Mouse (Mus musculus) heart, embryonic 11.5 days (tissue): ENCODE measurements around the gene Magea2. TPM values are rescaled to one million over a fixed set of nuclear protein-coding genes. Genes with fewer than 3 reads are reported as not detected.
"Not testable (repeated sequence)": the region's sequence is repeated elsewhere in the genome, so short reads cannot be mapped to it uniquely, and the experiment has no call there.

ENCODE experiments used
- ATAC-seq: fragments of 200-750 bp; cut with Nextera tagmentation; replicated peaks from 2 replicates; pipeline ENCODE4 v1.8.0; 2017; ENCODE audit warnings: moderate library complexity; ENCODE audit not compliant: insufficient number of reproducible peaks, low FRiP score, low TSS enrichment
- H3K27ac ChIP-seq: fragments of 300-500 bp; sonication (generic); 2 replicates; pipeline ENCODE4 v1.5.1; 2014; ENCODE audit warnings: mild to moderate bottlenecking, low read depth, low read length
- H3K27me3 ChIP-seq: fragments of 300-500 bp; sonication (generic); 2 replicates; pipeline ENCODE4 v1.6.1; 2014; ENCODE audit warnings: mild to moderate bottlenecking, low read length, mixed read lengths; ENCODE audit not compliant: control insufficient read depth, insufficient read depth
- H3K36me3 ChIP-seq: fragments of 300-500 bp; sonication (generic); 2 replicates; pipeline ENCODE4 v1.6.1; 2014; ENCODE audit warnings: mild to moderate bottlenecking, low read length, moderate library complexity, mixed read lengths; ENCODE audit not compliant: control insufficient read depth, insufficient read depth
- H3K4me1 ChIP-seq: fragments of 300-500 bp; sonication (generic); 2 replicates; pipeline ENCODE4 v1.6.1; 2014; ENCODE audit warnings: low read length; ENCODE audit not compliant: control insufficient read depth, insufficient read depth
- H3K4me2 ChIP-seq: fragments of 300-500 bp; sonication (generic); 2 replicates; pipeline ENCODE4 v1.6.1; 2014; ENCODE audit warnings: mild to moderate bottlenecking, moderate library complexity
- H3K4me3 ChIP-seq: fragments of 300-500 bp; sonication (generic); 2 replicates; pipeline ENCODE4 v1.5.1; 2014; ENCODE audit warnings: low read depth, low read length
- H3K9ac ChIP-seq: fragments of 300-500 bp; sonication (generic); 2 replicates; pipeline ENCODE4 v1.6.1; 2014; ENCODE audit warnings: mild to moderate bottlenecking, low read depth, low read length, moderate library complexity
- H3K9me3 ChIP-seq: fragments of 300-500 bp; sonication (generic); replicated peaks from 2 replicates; pipeline ENCODE4 v1.6.1; 2016; ENCODE audit warnings: low read length; ENCODE audit not compliant: control insufficient read depth
- WGBS: fragments of 180-500 bp; shearing (Covaris S2); extraction: QIAGEN DNeasy Blood & Tissue Kit; methylation state at CpG from one replicate; pipeline ENCODE4 v1.1.7; 2014; ENCODE audit not compliant: insufficient replicate concordance; 5-methylcytosine and 5-hydroxymethylcytosine counted together
- polyA plus RNA-seq: library from polyadenylated mRNA; unstranded; fragments of >200 nt; fragmentation: Nextera tagmentation; extraction: Ambion mirVana; gene quantifications from 2 replicates; pipeline ENCODE4 v1.2.1, GENCODE M21; 2014

The Magea2 gene
- polyA plus RNA-seq = not detected in 2 replicates

GRCm38 (mm10) chrX:155093566-155093965, at the start of gene Magea2:
TSS of gene Magea2 (minus strand) at chrX:155093666.
- H3K9ac ChIP-seq, H3K36me3 ChIP-seq, H3K9me3 ChIP-seq, ATAC-seq, H3K4me2 ChIP-seq, H3K4me3 ChIP-seq, H3K4me1 ChIP-seq, H3K27ac ChIP-seq, H3K27me3 ChIP-seq: not testable (repeated sequence)
- WGBS = 83% methylated on average over 3 of the region's 4 CpGs

- WGBS = 61% methylated on average over 3 of the region's 3 CpGs
Observed at GRCm38 (mm10) chrX:155128312-155128711, 34.8 kb upstream of the Magea2 start, which contains the start of gene Cldn34b2. TSS of gene Cldn34b2 (minus strand) at chrX:155128412.

DNA sequence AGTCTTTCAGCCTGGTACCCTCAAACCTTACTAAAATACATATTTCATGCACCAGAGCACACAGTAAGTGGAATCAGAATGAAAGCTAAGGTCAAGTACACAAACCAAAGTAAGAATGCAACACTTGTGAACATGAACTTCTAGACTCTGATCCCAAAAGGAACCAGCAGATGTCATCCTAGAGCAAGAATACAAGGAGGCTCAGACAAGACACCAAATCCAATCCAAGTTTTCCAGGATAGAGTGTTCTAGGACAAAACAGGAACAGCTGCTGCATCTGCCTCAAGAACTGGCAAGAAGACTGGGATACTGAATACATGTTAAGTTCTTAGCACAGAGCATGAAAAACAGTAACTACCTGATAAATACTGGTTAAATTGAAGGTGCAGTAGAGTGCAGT, 4.6 kb upstream of the Magea2 start:
- H3K4me1 ChIP-seq = no peaks in the 10 kb centered on the region
- H3K4me3 ChIP-seq = no peak overlapping the region
- ATAC-seq = no peak
- H3K36me3 ChIP-seq = no peaks in the 10 kb centered on the region
- H3K27me3 ChIP-seq = no peaks in the 10 kb centered on the region
- H3K9ac ChIP-seq = no peak overlapping the region
- no peak overlapping the region for H3K4me2 ChIP-seq
- no peak overlapping the region for H3K27ac ChIP-seq
- H3K9me3 ChIP-seq = no peaks in the 10 kb centered on the region

More at GRCm38 (mm10) chrX:155128312-155128711, 34.8 kb upstream of the Magea2 start, which contains the start of gene Cldn34b2:
- not testable (repeated sequence) for H3K4me3 ChIP-seq, H3K4me2 ChIP-seq, H3K27me3 ChIP-seq, H3K36me3 ChIP-seq, H3K9ac ChIP-seq, H3K4me1 ChIP-seq, ATAC-seq, H3K27ac ChIP-seq, H3K9me3 ChIP-seq

GRCm38 (mm10) chrX:155089693-155090092, 3.8 kb downstream of the Magea2 start, which contains the start of gene Magea1:
TSS of gene Magea1 (minus strand) at chrX:155089793.
- H3K27ac ChIP-seq, H3K36me3 ChIP-seq, H3K4me1 ChIP-seq, H3K4me2 ChIP-seq, H3K9me3 ChIP-seq, H3K27me3 ChIP-seq, H3K9ac ChIP-seq, ATAC-seq, H3K4me3 ChIP-seq: not testable (repeated sequence)
- WGBS = 80% methylated on average over 1 of the region's 2 CpGs

DNA sequence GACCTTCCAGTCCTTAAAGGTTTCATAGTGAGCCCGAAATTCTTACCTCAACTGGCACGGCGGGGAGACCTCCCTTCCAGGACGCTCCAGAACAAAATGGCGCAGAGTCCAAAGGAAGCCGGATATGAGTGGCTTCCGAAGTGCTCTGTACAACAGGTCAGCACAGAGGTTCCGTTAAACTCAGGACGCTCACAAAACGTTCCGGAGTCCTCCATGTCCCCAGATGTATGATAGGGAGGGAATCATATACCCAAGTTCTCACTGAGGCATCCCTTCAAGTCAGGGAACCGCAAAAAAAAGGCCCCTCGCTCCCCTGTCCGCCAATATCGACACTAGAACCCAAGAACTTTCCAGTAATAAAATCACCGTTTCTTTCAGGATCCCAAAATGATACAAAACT, 30.4 kb downstream of the Magea2 start, which contains the start of gene Magea5:
Magea5 (minus strand) TSS at position 101 of the 400 bp plus-strand sequence.
- ATAC-seq, H3K36me3 ChIP-seq, H3K9me3 ChIP-seq, H3K27me3 ChIP-seq, H3K27ac ChIP-seq, H3K4me1 ChIP-seq, H3K4me3 ChIP-seq, H3K9ac ChIP-seq, H3K4me2 ChIP-seq: not testable (repeated sequence)
- WGBS = 81% methylated on average over 13 of the region's 16 CpGs

- not testable (repeated sequence) for H3K27ac ChIP-seq, H3K36me3 ChIP-seq, H3K27me3 ChIP-seq, H3K9ac ChIP-seq, ATAC-seq, H3K9me3 ChIP-seq, H3K4me2 ChIP-seq, H3K4me1 ChIP-seq, H3K4me3 ChIP-seq
- 82% methylated on average over 11 of the region's 11 CpGs for WGBS
Observed at GRCm38 (mm10) chrX:154995750-154996149, 97.7 kb downstream of the Magea2 start, which contains the start of gene Magea8. TSS of gene Magea8 (minus strand) at chrX:154995850.

Other genes starting within 250 kb of the Magea2 start
- gene Cldn34b1, start 203.4 kb downstream of the Magea2 start, polyA plus RNA-seq = not detected in 2 replicates
- gene Magea6, start 157.7 kb downstream of the Magea2 start, polyA plus RNA-seq = not detected in 2 replicates
- gene Magea3, start 144.2 kb downstream of the Magea2 start, polyA plus RNA-seq = not detected in 2 replicates
- gene Magea8, start 97.8 kb downstream of the Magea2 start, polyA plus RNA-seq = not detected in 2 replicates
- gene Magea5, start 30.5 kb downstream of the Magea2 start, polyA plus RNA-seq = not detected in 2 replicates
- gene Magea1, start 3.9 kb downstream of the Magea2 start, polyA plus RNA-seq = not detected in 2 replicates
- not detected in 2 replicates for gene Cldn34b2, start 34.7 kb upstream of the Magea2 start, polyA plus RNA-seq
- gene Sat1, start 122.8 kb upstream of the Magea2 start, polyA plus RNA-seq = 79.2 and 80.5 TPM in 2 replicates
- 33.1 and 42.0 TPM in 2 replicates for gene Acot9, start 168.8 kb upstream of the Magea2 start, polyA plus RNA-seq
- 273 and 288 TPM in 2 replicates for gene Prdx4, start 247.1 kb upstream of the Magea2 start, polyA plus RNA-seq